15 mouse cellular contexts compared by ENCODE assay signal in the genomic region with DNA sequence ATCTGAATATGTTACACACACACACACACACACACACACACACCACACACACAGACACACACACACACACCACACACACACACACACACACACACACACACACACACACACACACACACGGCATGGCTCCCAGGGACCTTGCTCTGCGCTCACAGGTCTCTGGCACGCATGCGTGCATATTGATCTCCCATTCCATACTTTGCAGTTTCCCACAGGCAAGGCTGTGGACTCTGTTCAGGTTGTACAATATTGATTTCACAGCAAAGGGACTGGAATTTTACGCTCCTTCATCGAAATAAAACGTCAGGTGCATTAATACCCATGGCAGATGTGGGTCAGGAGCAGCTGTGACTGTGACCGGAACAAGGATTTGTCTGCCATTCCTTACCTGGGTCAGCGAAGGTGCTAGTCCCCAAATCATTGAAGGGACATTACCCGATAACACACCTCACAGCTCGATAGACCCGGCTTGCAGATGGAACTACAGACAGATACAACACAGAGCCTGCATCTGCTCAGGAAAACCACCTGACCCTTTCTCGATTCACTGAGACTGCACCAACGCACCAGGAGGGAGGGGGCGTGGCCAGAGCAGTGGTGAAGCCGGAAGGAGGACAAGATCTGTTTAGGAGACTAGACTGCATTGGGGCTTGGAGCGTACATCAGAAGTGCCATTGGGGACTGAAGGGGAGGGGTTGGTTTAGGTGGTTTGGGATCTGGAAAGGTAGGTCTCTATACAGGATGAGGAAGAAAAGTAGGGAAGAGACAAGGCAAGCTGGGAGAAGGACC.
DNase-seq lines count a peak whose midpoint lies in the region; ATAC-seq and TF ChIP-seq lines count a peak whose summit lies in the region.
"Had no signal": no experiment of that assay in that cellular context is flagged by ENCODE, and none has a peak within 500 bp of the region (broad histone marks: within the 10 kb centered on the region; RNA-seq: fewer than 3 reads in every experiment).

No protein-coding gene starts in this region.

- H3K36me3 ChIP-seq in liver, embryonic 14.5 days (replicated peaks; ENCODE audit: control insufficient read depth, insufficient read depth, low read depth), result no peaks in the 10 kb centered on the region
- H3K36me3 ChIP-seq in limb, embryonic 10.5 days, result no peaks in the 10 kb centered on the region
- H3K36me3 ChIP-seq: heart, embryonic 13.5 days; limb, embryonic 12.5 days had no signal

- intact Hi-C loops in gastrocnemius, postnatal 14 days (cut with DNase I; ENCODE audit: low total_unique reads), result no loop called here

- no peak overlapping the region for H3K9ac ChIP-seq in liver, embryonic 14.5 days (replicated peaks)
- H3K9ac ChIP-seq: heart, embryonic 13.5 days; limb, embryonic 12.5 days had no signal

- H3K4me2 ChIP-seq in liver, embryonic 14.5 days (ENCODE audit: low read depth), result no peak overlapping the region
- H3K4me2 ChIP-seq: heart, embryonic 13.5 days; limb, embryonic 12.5 days had no signal

- no peak overlapping the region for H3K27ac ChIP-seq in liver, embryonic 14.5 days
- peak overlapping the region; percentile 68 for H3K27ac ChIP-seq in limb, embryonic 10.5 days
- H3K27ac ChIP-seq: heart, embryonic 13.5 days had no signal

- ATAC-seq in CD4-positive, CD25-positive, alpha-beta regulatory T cell, adult 4 months, result no peak
- 0 out of 2 replicates have a peak, but pooled peaks have one; percentile 45 for ATAC-seq in liver, embryonic 14.5 days (ENCODE audit: insufficient read depth)
- ATAC-seq: lung, postnatal 0 days had no signal

- 60% methylated on average over 17 of the region's 17 CpGs for WGBS in liver, embryonic 14.5 days (ENCODE audit: insufficient replicate concordance)
- 85% methylated on average over 17 of the region's 17 CpGs for WGBS in limb, embryonic 10.5 days

- peaks cover 0 to 2% of the 10 kb centered on the region in 2 experiments; a peak in 1 of 4 replicates for H3K4me1 ChIP-seq in liver, embryonic 14.5 days (replicated peaks; ENCODE audit: control insufficient read depth in 2 of 2, insufficient read depth in 2 of 2, low read length in 1 of 2)
- H3K4me1 ChIP-seq in limb, embryonic 10.5 days, result peaks cover 84% of the 10 kb centered on the region

- DNase-seq in CD4-positive, CD25-positive, alpha-beta regulatory T cell, adult 2 months (ENCODE audit: low read depth, low spot score), result peak; percentile 19
- no peak for DNase-seq in liver, embryonic 14.5 days (ENCODE audit: low read depth in 3 of 3, low spot score in 3 of 3)
- DNase-seq in liver (no peak), adipocyte (ENCODE audit: low spot score) (no peak)
- DNase-seq in limb, embryonic 10.5 days (ENCODE audit: low spot score), result no peak
- DNase-seq in thymus, postnatal 36 days, result peak; percentile 41 to 58
- DNase-seq in gastrocnemius, postnatal 14 days, result no peak
- DNase-seq: adrenal gland, adult 8-10 months; cerebellum, adult 18-20 months; gastrocnemius, postnatal 36 days; retina, postnatal 1 day had no signal

- no peak for TF ChIP-seq CTCF in liver, embryonic 14.5 days (IDR thresholded peaks at IDR 0.05; ENCODE audit: low read depth)

- no peak overlapping the region for H3K4me3 ChIP-seq in liver, embryonic 14.5 days (ENCODE audit: insufficient read depth in 1 of 2, low read depth in 2 of 2, low read length in 2 of 2)
- no peak overlapping the region for H3K4me3 ChIP-seq in limb, embryonic 10.5 days
- H3K4me3 ChIP-seq: heart, embryonic 13.5 days; limb, embryonic 12.5 days had no signal

- no peaks in the 10 kb centered on the region for H3K27me3 ChIP-seq in liver, embryonic 14.5 days (ENCODE audit: control insufficient read depth, insufficient read depth, low read length)
- no peaks in the 10 kb centered on the region for H3K27me3 ChIP-seq in limb, embryonic 10.5 days (ENCODE audit: low read depth, poor library complexity, severe bottlenecking)
- H3K27me3 ChIP-seq: limb, embryonic 12.5 days had no signal

- TF ChIP-seq EP300 in liver, embryonic 14.5 days (IDR thresholded peaks at IDR 0.05; ENCODE audit: low read depth), result no peak

- no peaks in the 10 kb centered on the region for H3K9me3 ChIP-seq in liver, embryonic 14.5 days (ENCODE audit: control insufficient read depth, low read length)
- no peaks in the 10 kb centered on the region for H3K9me3 ChIP-seq in limb, embryonic 10.5 days (replicated peaks)
- H3K9me3 ChIP-seq: heart, embryonic 13.5 days; limb, embryonic 12.5 days had no signal

Comparison
In these comparisons a context has a peak if more than half of its experiments do, and no peak if none do; other contexts are left out.
1. DNase-seq: peak in CD4-positive, CD25-positive, alpha-beta regulatory T cell, adult 2 months (single experiment) and thymus, postnatal 36 days (2 of 2); none in liver, embryonic 14.5 days (0 of 3), liver (single experiment), limb, embryonic 10.5 days (single experiment), gastrocnemius, postnatal 14 days (single experiment) and adipocyte (single experiment).